Mouse (Mus musculus) adrenal gland, postnatal 25 days (tissue): ENCODE measurements around the gene Igf1r. TPM values are rescaled to one million over a fixed set of nuclear protein-coding genes. Genes with fewer than 3 reads are reported as not detected.

Experiments used
- DNase-seq: peaks from one replicate; pipeline ENCODE4 v3.0.0; 2021; ENCODE audit warnings: mixed read lengths
- total RNA-seq: library from RNA; stranded (reverse); gene quantifications from 2 replicates; pipeline ENCODE4 v1.2.3, GENCODE M21; 2021

Igf1r gene
- total RNA-seq, 1 experiment from 2014 or later, result 102 TPM

- DNase-seq, result no peak
Measured at GRCm38 (mm10) chr7:68009635-68010034, 57.0 kb downstream of the Igf1r start.

GRCm38 (mm10) chr7:68010168-68010567 lies 57.5 kb downstream of the Igf1r start:
- no peak for DNase-seq

GRCm38 (mm10) chr7:68010802-68011201 lies 58.2 kb downstream of the Igf1r start:
- no peak for DNase-seq

GRCm38 (mm10) chr7:68011385-68012122 lies 58.9 kb downstream of the Igf1r start:
- DNase-seq, result no peak

GRCm38 (mm10) chr7:68012123-68012474 lies 59.5 kb downstream of the Igf1r start:
- no peak for DNase-seq

GRCm38 (mm10) chr7:68014495-68014894 lies 61.9 kb downstream of the Igf1r start:
- no peak for DNase-seq

GRCm38 (mm10) chr7:68015404-68015803 lies 62.8 kb downstream of the Igf1r start:
- DNase-seq, result no peak

- DNase-seq, result no peak
Measured at GRCm38 (mm10) chr7:68018038-68018437, 65.4 kb downstream of the Igf1r start.

GRCm38 (mm10) chr7:68020556-68020955 lies 67.9 kb downstream of the Igf1r start:
- no peak for DNase-seq

- peak; percentile 72 for DNase-seq
Measured at GRCm38 (mm10) chr7:68021741-68022140, 69.1 kb downstream of the Igf1r start.

GRCm38 (mm10) chr7:68022188-68022587 lies 69.6 kb downstream of the Igf1r start:
- DNase-seq, result no peak

- DNase-seq, result no peak
Measured at GRCm38 (mm10) chr7:68023882-68024281, 71.3 kb downstream of the Igf1r start.

GRCm38 (mm10) chr7:68024625-68025024 lies 72.0 kb downstream of the Igf1r start:
- DNase-seq, result no peak

GRCm38 (mm10) chr7:68025396-68025795 lies 72.8 kb downstream of the Igf1r start:
- no peak for DNase-seq

- no peak for DNase-seq
Measured at GRCm38 (mm10) chr7:68026076-68026475, 73.4 kb downstream of the Igf1r start.

GRCm38 (mm10) chr7:68028167-68028566 lies 75.5 kb downstream of the Igf1r start:
- DNase-seq, result no peak

GRCm38 (mm10) chr7:68030846-68031245 lies 78.2 kb downstream of the Igf1r start:
- no peak for DNase-seq

- DNase-seq, result no peak
Measured at GRCm38 (mm10) chr7:68036527-68036926, 83.9 kb downstream of the Igf1r start.

- DNase-seq, result no peak
Measured at GRCm38 (mm10) chr7:68038846-68039245, 86.2 kb downstream of the Igf1r start.

- DNase-seq, result no peak
Measured at GRCm38 (mm10) chr7:68039550-68039949, 86.9 kb downstream of the Igf1r start.

GRCm38 (mm10) chr7:68044621-68045020 lies 92.0 kb downstream of the Igf1r start:
- no peak for DNase-seq

GRCm38 (mm10) chr7:68047152-68047551 lies 94.5 kb downstream of the Igf1r start:
- no peak for DNase-seq

GRCm38 (mm10) chr7:68048532-68048931 lies 95.9 kb downstream of the Igf1r start:
- no peak for DNase-seq

GRCm38 (mm10) chr7:68049048-68049447 lies 96.4 kb downstream of the Igf1r start:
- no peak for DNase-seq
